Mouse (Mus musculus): ENCODE results near the gene Ift140.

DNA sequence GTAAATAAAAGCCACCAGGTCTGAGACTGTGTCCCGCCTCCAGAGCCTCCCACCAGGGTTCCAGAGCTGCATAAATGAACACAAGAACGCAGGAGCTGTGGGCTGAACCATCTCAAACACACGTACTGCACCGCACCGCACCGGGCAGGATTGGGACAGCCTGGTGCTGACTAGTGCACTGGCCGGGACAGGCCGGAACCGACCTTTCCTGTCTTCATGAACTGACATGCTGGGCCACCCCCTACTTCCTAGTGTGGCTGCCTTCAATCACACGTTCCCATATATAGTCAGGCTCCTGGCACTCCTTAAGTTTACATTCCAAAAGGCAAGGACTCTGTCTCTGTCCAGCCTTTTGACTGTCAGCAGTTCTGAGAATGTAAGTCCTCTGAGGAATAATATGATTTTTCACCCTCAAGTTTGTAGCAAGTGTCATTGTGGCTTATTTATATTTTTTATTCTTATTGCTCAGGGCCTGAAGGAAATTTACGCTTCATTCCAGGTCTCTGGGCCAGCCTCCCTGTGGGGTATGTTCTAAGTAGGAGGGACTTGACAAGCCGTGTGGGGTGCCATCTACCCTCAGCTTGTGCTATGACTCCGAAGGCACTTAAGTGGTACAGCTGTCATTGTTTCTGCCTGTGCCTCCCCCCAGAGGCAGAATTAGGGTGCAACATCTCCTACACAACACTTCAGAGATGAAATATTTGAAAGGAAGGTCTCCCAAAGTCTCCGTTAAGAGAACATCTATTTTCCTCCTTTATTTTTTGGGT, 66.4 kb downstream of the Ift140 start:
- no peak for TF ChIP-seq E2F4 (IDR thresholded peaks at IDR 0.05; ENCODE audit: borderline replicate concordance, low read depth, low read length)
- peak in 1 of 3 experiments; percentile 5; a peak in 1 of 6 replicates for TF ChIP-seq CTCF (IDR thresholded peaks at IDR 0.05 in 2 of 3, conservative IDR thresholded peaks at IDR 0.05 in 1 of 3; ENCODE audit: control insufficient read depth in 1 of 3, insufficient read depth in 1 of 3, low read depth in 2 of 3, low read length in 3 of 3, poor library complexity in 1 of 3, severe bottlenecking in 1 of 3)

Measured in MEL (cell line).